Mouse (Mus musculus): ENCODE measurements around the gene Osbpl9. TPM values are rescaled to one million over a fixed set of nuclear protein-coding genes. Genes with fewer than 3 reads are reported as not detected.

Osbpl9 gene
- polyA plus RNA-seq, 1 experiment from 2014 or later: 75.8 TPM

DNA sequence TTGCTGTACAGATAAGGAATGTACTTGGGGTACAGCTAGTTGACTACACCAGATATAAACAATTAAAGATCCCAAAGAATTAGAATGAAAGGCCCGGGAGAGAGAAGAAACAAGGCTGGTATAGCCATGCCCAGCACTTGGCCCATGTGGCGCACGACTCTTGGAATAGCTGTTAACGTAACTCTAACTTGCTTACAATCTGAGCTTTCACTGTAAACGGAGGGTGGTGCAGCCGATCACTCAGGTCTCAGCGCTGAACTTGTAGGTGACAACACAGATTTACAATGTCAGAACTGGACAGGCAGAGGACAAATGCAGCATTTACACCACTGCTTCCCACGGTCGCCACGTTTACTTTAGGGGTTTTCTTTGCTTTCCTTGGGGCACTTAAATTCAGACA lies 10.5 kb downstream of the Osbpl9 start:
- ATAC-seq (ENCODE audit: low FRiP score) (no peak), DNase-seq (ENCODE audit: low spot score, missing footprints) (no peak)
- Histone ChIP-seq H3K9ac (ENCODE audit: low read length) (no peak overlapping the region), H3K9me3 (ENCODE audit: control insufficient read depth, low read length) (no peaks in the 10 kb centered on the region), H3K4me3 (ENCODE audit: low read depth, low read length) (no peak overlapping the region), H3K36me3 (ENCODE audit: control insufficient read depth, insufficient read depth, low read length) (no peaks in the 10 kb centered on the region), H3K4me2 (no peak overlapping the region), H3K27me3 (ENCODE audit: control insufficient read depth, insufficient read depth, low read length) (no peaks in the 10 kb centered on the region), H3K27ac (ENCODE audit: low read depth, low read length) (no peak overlapping the region), H3K4me1 (ENCODE audit: control insufficient read depth, insufficient read depth, low read length) (no peaks in the 10 kb centered on the region)
- 81% methylated on average over 10 of the region's 10 CpGs for WGBS

DNA sequence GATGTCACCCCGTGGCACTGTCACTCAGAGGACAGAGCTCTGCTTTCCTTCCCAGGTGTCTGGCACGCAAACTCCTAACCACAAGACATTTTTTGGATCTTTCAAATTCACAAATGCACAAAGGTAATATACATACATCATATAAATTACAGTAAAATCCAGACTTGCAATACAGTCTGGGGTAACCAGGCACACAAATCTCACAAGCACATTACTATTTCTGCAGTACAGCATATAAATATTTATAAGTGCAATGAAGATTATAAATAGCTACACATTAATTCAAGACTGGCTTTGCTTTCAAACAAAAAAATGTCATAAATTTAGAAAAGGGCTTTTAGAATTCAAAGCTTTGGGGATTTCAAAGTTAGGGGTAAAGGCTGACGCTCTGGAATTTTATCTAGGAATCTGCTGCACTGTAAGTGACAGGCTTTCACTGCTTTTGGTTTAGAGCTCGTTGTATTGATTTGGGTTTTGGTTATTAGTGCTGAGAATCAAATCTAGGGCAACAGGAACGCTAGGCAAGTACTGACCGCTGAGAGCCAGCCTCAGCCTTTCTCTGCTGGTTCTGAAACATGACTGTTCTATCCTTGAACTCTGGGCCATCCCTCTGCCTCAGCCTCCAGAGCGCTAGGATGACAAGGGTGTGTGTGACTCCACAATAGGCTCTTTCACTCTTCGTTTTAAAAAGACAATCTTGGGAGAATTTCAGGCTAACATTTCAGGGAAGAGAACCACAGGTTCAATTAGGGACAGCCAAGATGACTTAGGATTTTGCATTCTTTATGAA lies 16.3 kb downstream of the Osbpl9 start:
- ATAC-seq (ENCODE audit: low FRiP score): no peak
- no peaks in the 10 kb centered on the region for H3K9me3 ChIP-seq (ENCODE audit: control insufficient read depth, low read length)
- WGBS: 88% methylated on average over 8 of the region's 8 CpGs
- H3K4me2 ChIP-seq: no peak overlapping the region
- no peaks in the 10 kb centered on the region for H3K27me3 ChIP-seq (ENCODE audit: control insufficient read depth, insufficient read depth, low read length)
- H3K27ac ChIP-seq (ENCODE audit: low read depth, low read length): no peak overlapping the region
- H3K4me1 ChIP-seq (ENCODE audit: control insufficient read depth, insufficient read depth, low read length): no peaks in the 10 kb centered on the region
- no peak overlapping the region for H3K9ac ChIP-seq (ENCODE audit: low read length)
- H3K36me3 ChIP-seq (ENCODE audit: control insufficient read depth, insufficient read depth, low read length): no peaks in the 10 kb centered on the region
- no peak for DNase-seq (ENCODE audit: low spot score, missing footprints)
- no peak overlapping the region for H3K4me3 ChIP-seq (ENCODE audit: low read depth, low read length)

DNA sequence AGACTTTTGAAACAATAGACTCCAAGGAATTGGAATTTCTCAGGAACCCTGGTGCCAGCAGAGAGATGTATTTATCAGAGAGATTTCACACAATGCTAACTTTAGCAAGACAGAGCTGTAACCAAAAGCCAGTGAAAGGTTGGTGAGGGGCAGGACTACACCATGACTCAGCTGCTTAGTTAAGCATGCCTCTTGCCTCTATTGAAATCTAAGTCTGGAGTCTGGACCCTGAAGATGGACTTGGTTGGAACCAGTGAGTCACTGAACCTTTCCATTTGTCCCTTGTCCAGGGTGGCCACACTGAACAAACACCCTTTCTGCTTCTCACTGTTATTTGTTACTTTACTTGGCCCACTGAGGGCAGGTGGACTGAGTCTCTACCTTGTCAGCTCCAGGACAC lies 26.4 kb downstream of the Osbpl9 start:
- peaks cover 6% of the 10 kb centered on the region; the same call in 1 of the 2 replicates for H3K4me1 ChIP-seq (ENCODE audit: control insufficient read depth, insufficient read depth, low read length)
- no peak overlapping the region for H3K4me3 ChIP-seq (ENCODE audit: low read depth, low read length)

DNA sequence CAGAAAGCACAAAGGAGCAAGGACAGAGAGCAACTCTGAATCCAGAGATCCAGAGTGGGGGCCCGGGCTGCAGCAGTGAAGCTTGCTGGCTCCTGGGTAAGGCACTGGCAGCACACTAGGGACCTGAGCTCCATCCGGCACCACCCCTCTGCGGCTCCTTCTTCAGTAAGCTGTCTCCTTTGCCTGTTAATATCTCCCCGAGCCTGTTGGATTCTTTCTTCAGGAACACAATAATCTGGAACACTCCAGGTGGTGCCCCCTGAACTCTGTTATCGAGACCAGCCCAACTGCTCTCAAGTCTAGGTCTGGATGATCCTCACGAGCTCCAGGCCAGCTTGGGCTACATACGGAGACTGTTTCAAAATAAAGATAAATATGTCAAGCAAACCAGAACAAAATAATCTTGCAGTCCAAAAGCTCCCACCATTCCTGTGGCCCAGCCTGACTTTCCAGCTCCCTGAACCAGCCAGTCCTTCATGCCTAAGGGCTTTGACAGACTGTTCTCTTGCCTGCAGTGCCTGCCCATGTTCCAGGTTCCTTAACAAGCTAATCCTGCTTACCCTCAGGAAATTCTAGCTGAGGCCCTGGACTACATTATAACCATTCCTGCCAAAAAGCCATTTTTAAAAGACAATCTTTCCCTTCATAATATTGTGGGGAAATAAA lies 28.2 kb downstream of the Osbpl9 start:
- no peaks in the 10 kb centered on the region for H3K9me3 ChIP-seq (ENCODE audit: control insufficient read depth, low read length)
- no peak overlapping the region for H3K4me3 ChIP-seq (ENCODE audit: low read depth, low read length)
- H3K36me3 ChIP-seq (ENCODE audit: control insufficient read depth, insufficient read depth, low read length): no peaks in the 10 kb centered on the region
- peak overlapping the region; percentile 12; the same call in 1 of the 2 replicates for H3K9ac ChIP-seq (ENCODE audit: low read length)
- peak overlapping the region; percentile 36; the same call in 1 of the 2 replicates for H3K27ac ChIP-seq (ENCODE audit: low read depth, low read length)
- no peak overlapping the region for H3K4me2 ChIP-seq
- WGBS: 51% methylated on average over 7 of the region's 7 CpGs
- H3K27me3 ChIP-seq (ENCODE audit: control insufficient read depth, insufficient read depth, low read length): no peaks in the 10 kb centered on the region
- DNase-seq (ENCODE audit: low spot score, missing footprints) (peak; percentile 89), ATAC-seq (ENCODE audit: low FRiP score) (peak; percentile 52; the same call in 1 of the 2 replicates)
- peaks cover 6% of the 10 kb centered on the region; the same call in 1 of the 2 replicates for H3K4me1 ChIP-seq (ENCODE audit: control insufficient read depth, insufficient read depth, low read length)

More for the DNA sequence above, 26.4 kb downstream of the Osbpl9 start:
- DNase-seq (ENCODE audit: low spot score, missing footprints) (no peak), ATAC-seq (ENCODE audit: low FRiP score) (no peak)
- no peak overlapping the region for H3K9ac ChIP-seq (ENCODE audit: low read length)
- no peak overlapping the region for H3K4me2 ChIP-seq
- no peak overlapping the region for H3K27ac ChIP-seq (ENCODE audit: low read depth, low read length)
- no peaks in the 10 kb centered on the region for H3K27me3 ChIP-seq (ENCODE audit: control insufficient read depth, insufficient read depth, low read length)
- no peaks in the 10 kb centered on the region for H3K9me3 ChIP-seq (ENCODE audit: control insufficient read depth, low read length)
- no peaks in the 10 kb centered on the region for H3K36me3 ChIP-seq (ENCODE audit: control insufficient read depth, insufficient read depth, low read length)

DNA sequence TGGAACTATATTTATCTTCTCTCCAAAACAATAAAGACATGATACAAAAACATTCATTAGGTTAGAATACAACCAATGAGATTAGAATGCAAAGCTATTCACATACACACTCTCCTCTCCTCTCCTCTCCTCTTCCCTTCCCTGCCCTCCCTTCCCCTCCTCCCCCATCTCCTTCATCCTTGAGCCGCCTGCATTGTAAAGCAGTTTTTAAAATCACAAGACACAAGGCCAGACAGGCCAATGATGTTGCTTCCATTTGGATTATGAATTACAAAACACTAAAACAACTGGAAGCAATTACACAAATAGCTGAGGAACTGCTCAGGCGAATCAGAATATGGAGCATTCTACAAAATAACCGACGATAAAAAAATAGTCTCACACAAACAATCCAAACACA lies 28.7 kb downstream of the Osbpl9 start:
- ATAC-seq (ENCODE audit: low FRiP score): no peak

DNA sequence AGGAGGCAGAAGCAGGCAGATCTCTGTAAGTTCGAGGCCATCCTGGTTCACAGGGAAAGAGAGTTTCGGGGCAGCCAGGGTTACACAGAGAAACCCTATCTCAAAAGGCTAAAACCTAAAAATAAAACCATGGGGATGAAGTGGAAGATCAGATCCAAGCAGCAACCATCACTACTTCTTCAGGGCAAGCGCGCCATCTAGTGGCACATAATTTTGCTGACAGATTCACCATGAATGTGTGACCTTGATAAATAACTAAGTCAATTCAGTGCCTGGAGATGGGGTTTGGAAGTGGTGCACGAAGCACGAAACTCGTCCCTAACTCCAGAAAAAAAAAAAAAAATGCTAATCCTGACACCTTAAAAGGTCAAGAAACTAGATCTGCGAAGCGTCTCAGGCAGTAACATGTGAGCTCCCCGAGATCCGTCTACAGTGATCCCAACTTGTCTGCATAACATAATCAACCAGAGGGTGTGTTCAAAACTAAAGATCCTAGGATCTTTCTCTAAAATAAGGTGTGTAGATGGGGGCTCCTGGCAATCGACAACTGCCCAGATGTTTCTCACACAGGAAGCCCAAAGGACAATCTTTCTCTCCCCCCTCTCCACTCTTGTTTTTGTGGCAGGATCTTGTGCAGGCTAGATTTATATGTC lies 36.4 kb downstream of the Osbpl9 start:
- Histone ChIP-seq H3K36me3 (ENCODE audit: control insufficient read depth, insufficient read depth, low read length) (no peaks in the 10 kb centered on the region), H3K27ac (ENCODE audit: low read depth, low read length) (no peak overlapping the region), H3K9ac (ENCODE audit: low read length) (no peak overlapping the region), H3K4me3 (ENCODE audit: low read depth, low read length) (no peak overlapping the region), H3K4me1 (ENCODE audit: control insufficient read depth, insufficient read depth, low read length) (no peaks in the 10 kb centered on the region), H3K4me2 (no peak overlapping the region), H3K27me3 (ENCODE audit: control insufficient read depth, insufficient read depth, low read length) (no peaks in the 10 kb centered on the region), H3K9me3 (ENCODE audit: control insufficient read depth, low read length) (no peaks in the 10 kb centered on the region)
- WGBS: 41% methylated on average over 12 of the region's 12 CpGs
- peak; percentile 98 for DNase-seq (ENCODE audit: low spot score, missing footprints)
- no peak for ATAC-seq (ENCODE audit: low FRiP score)

More for the DNA sequence above, 28.7 kb downstream of the Osbpl9 start:
- Histone ChIP-seq H3K4me2 (no peak overlapping the region), H3K9me3 (ENCODE audit: control insufficient read depth, low read length) (no peaks in the 10 kb centered on the region), H3K36me3 (ENCODE audit: control insufficient read depth, insufficient read depth, low read length) (no peaks in the 10 kb centered on the region), H3K27ac (ENCODE audit: low read depth, low read length) (peak overlapping the region; percentile 36; the same call in 1 of the 2 replicates), H3K9ac (ENCODE audit: low read length) (peak overlapping the region; percentile 12; the same call in 1 of the 2 replicates), H3K4me3 (ENCODE audit: low read depth, low read length) (no peak overlapping the region), H3K27me3 (ENCODE audit: control insufficient read depth, insufficient read depth, low read length) (no peaks in the 10 kb centered on the region), H3K4me1 (ENCODE audit: control insufficient read depth, insufficient read depth, low read length) (peaks cover 6% of the 10 kb centered on the region; the same call in 1 of the 2 replicates)
- DNase-seq (ENCODE audit: low spot score, missing footprints): no peak
- 57% methylated on average over 4 of the region's 4 CpGs for WGBS

DNA sequence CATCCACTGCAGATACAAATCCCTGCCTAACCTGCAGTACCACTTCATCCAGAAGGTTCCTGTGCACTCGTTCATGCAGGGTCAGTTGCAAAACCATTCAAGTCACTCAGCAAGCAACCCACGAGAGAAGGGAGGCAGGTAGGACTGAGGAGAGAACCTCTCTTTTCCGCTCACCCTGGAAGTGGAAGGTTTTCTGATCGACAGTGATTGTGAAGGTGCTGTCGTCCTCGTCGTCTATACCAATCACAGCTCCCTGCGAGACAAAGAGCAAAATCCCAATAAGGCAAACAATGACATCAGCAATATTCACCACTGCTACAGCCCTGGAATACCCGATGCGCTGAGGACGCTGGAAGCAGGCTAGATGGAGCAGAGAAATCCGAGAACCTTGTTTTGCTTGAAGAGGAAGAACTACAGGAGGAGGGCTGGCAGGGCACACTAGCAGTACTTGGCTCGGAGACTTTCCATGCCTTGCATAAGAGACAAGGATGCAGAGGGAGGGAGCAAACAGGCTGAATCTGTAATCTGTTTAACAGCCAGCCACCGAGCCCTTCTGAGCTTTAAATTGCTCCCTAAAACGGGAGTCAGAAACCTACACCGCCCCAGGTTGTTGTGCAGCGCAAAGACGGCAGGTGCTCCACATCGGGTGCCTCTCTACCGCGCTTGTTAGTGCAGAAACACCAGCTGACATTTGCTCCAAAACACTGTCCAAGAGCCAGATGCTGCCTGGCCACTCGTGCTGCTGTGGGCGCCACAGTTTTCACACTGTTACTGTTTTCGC lies 45.4 kb downstream of the Osbpl9 start:
- DNase-seq (ENCODE audit: low spot score, missing footprints) (peak; percentile 88), ATAC-seq (ENCODE audit: low FRiP score) (0 out of 2 replicates have a peak, but pooled peaks have one; percentile 40)
- Histone ChIP-seq H3K4me3 (ENCODE audit: low read depth, low read length) (no peak overlapping the region), H3K9ac (ENCODE audit: low read length) (0 out of 2 replicates have a peak overlapping the region, but pooled peaks have one; percentile 14), H3K36me3 (ENCODE audit: control insufficient read depth, insufficient read depth, low read length) (no peaks in the 10 kb centered on the region), H3K27me3 (ENCODE audit: control insufficient read depth, insufficient read depth, low read length) (no peaks in the 10 kb centered on the region), H3K27ac (ENCODE audit: low read depth, low read length) (peak overlapping the region; percentile 0; the same call in 1 of the 2 replicates), H3K4me2 (0 out of 2 replicates have a peak overlapping the region, but pooled peaks have one; percentile 12), H3K9me3 (ENCODE audit: control insufficient read depth, low read length) (no peaks in the 10 kb centered on the region), H3K4me1 (ENCODE audit: control insufficient read depth, insufficient read depth, low read length) (peaks cover 5% of the 10 kb centered on the region; the same call in 1 of the 2 replicates)
- WGBS: 48% methylated on average over 24 of the region's 24 CpGs

DNA sequence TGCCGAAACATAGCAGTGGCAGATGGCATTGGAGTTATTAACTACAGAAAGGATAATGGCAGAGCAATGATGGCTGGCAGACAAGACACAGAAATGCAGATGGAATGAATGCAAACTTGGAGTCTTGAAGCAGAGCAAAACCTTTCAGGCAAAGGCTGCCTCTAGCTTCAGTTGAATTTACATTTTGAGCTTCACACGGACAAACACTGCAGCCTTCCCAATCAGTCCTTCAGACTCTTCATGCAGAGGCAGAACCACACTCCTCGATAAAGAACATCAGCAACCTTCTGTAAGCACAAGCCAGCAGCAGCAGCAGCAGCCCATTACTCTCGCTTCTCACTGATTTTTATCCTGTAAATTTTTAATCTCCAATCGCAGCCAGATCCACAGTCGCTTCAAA lies 46.0 kb downstream of the Osbpl9 start:
- Histone ChIP-seq H3K9ac (ENCODE audit: low read length) (0 out of 2 replicates have a peak overlapping the region, but pooled peaks have one; percentile 14), H3K27ac (ENCODE audit: low read depth, low read length) (peak overlapping the region; percentile 0; the same call in 1 of the 2 replicates), H3K36me3 (ENCODE audit: control insufficient read depth, insufficient read depth, low read length) (no peaks in the 10 kb centered on the region), H3K27me3 (ENCODE audit: control insufficient read depth, insufficient read depth, low read length) (no peaks in the 10 kb centered on the region), H3K4me3 (ENCODE audit: low read depth, low read length) (no peak overlapping the region), H3K9me3 (ENCODE audit: control insufficient read depth, low read length) (no peaks in the 10 kb centered on the region), H3K4me1 (ENCODE audit: control insufficient read depth, insufficient read depth, low read length) (peaks cover 5% of the 10 kb centered on the region; the same call in 1 of the 2 replicates), H3K4me2 (0 out of 2 replicates have a peak overlapping the region, but pooled peaks have one; percentile 12)
- ATAC-seq (ENCODE audit: low FRiP score): no peak
- DNase-seq (ENCODE audit: low spot score, missing footprints): no peak
- WGBS: 85% methylated on average over 6 of the region's 6 CpGs
